Mouse (Mus musculus): ENCODE data around the gene Pear1. TPM values are rescaled to one million over a fixed set of nuclear protein-coding genes. Genes with fewer than 3 reads are reported as not detected.
"Not testable (repeated sequence)": the region's sequence is repeated elsewhere in the genome, so short reads cannot be mapped to it uniquely, and the experiment has no call there.

Pear1 gene
- 1 to 10 TPM in 3 of 26 experiments, under 1 TPM in 8, not detected in 15; 0.12 to 4.1 (median 0.66) TPM for total RNA-seq (2018; cell fraction: chromatin; rRNA removed)
- under 1 TPM in 17 of 26 experiments, not detected in 9; 0.04 to 0.44 (median 0.10) TPM for total RNA-seq (2018; cell fraction: cytosol; rRNA removed)
- total RNA-seq (2018; cell fraction: nucleus; rRNA removed), result 1 to 10 TPM in 2 of 26 experiments, under 1 TPM in 7, not detected in 17; 0.36 to 1.4 (median 0.63) TPM
- polyA plus RNA-seq (2018), result 0.07 to 0.30 TPM in 2 of 3 replicates, not detected in the other

- not testable (repeated sequence) for H3K36me3 ChIP-seq (ENCODE audit: inconsistent target); H3K27ac ChIP-seq; H3K79me2 ChIP-seq (ENCODE audit: inconsistent target); H3K4me3 ChIP-seq (ENCODE audit: inconsistent target)
- 67% methylated on average over 1 of the region's 1 CpGs for WGBS (ENCODE audit: missing documents)
Observed at GRCm38 (mm10) chr3:87824206-87824605, at the start of gene Pear1. TSS of gene Pear1 (minus strand) at chr3:87824306.

- 80% methylated on average over 3 of the region's 4 CpGs for WGBS (ENCODE audit: missing documents)
Observed at GRCm38 (mm10) chr3:87864111-87864510, 40.0 kb upstream of the Pear1 start.

GRCm38 (mm10) chr3:87859813-87860212 is 35.7 kb upstream of the Pear1 start:
- Histone ChIP-seq H3K4me3 (ENCODE audit: inconsistent target) (no peak overlapping the region), H3K36me3 (ENCODE audit: inconsistent target) (peaks cover 30% of the 10 kb centered on the region), H3K27ac (no peak overlapping the region), H3K79me2 (ENCODE audit: inconsistent target) (no peaks in the 10 kb centered on the region)
- 31% methylated on average over 3 of the region's 3 CpGs for WGBS (ENCODE audit: missing documents)

More at GRCm38 (mm10) chr3:87864111-87864510, 40.0 kb upstream of the Pear1 start:
- H3K36me3 ChIP-seq (ENCODE audit: inconsistent target), result peaks cover 43% of the 10 kb centered on the region
- H3K4me3 ChIP-seq (ENCODE audit: inconsistent target); H3K79me2 ChIP-seq (ENCODE audit: inconsistent target); H3K27ac ChIP-seq: not testable (repeated sequence)

- Histone ChIP-seq H3K27ac (no peak overlapping the region), H3K36me3 (ENCODE audit: inconsistent target) (peaks cover 30% of the 10 kb centered on the region), H3K79me2 (ENCODE audit: inconsistent target) (no peaks in the 10 kb centered on the region), H3K4me3 (ENCODE audit: inconsistent target) (no peak overlapping the region)
- WGBS (ENCODE audit: missing documents), result over 99% methylated on average over 8 of the region's 8 CpGs
Observed at GRCm38 (mm10) chr3:87857666-87858065, 33.6 kb upstream of the Pear1 start.

- WGBS (ENCODE audit: missing documents), result 68% methylated on average over 8 of the region's 8 CpGs
Observed at GRCm38 (mm10) chr3:87855936-87856335, 31.8 kb upstream of the Pear1 start.

GRCm38 (mm10) chr3:87854795-87855568 is 30.9 kb upstream of the Pear1 start:
- no peaks in the 10 kb centered on the region for H3K79me2 ChIP-seq (ENCODE audit: inconsistent target)
- H3K36me3 ChIP-seq (ENCODE audit: inconsistent target), result peaks cover 20% of the 10 kb centered on the region
- H3K4me3 ChIP-seq (ENCODE audit: inconsistent target), result no peak overlapping the region
- no peak overlapping the region for H3K27ac ChIP-seq
- WGBS (ENCODE audit: missing documents), result 84% methylated on average over 7 of the region's 7 CpGs

More at GRCm38 (mm10) chr3:87855936-87856335, 31.8 kb upstream of the Pear1 start:
- no peak overlapping the region for H3K27ac ChIP-seq
- peaks cover 20% of the 10 kb centered on the region for H3K36me3 ChIP-seq (ENCODE audit: inconsistent target)
- H3K79me2 ChIP-seq (ENCODE audit: inconsistent target), result no peaks in the 10 kb centered on the region
- no peak overlapping the region for H3K4me3 ChIP-seq (ENCODE audit: inconsistent target)

- no peak overlapping the region for H3K27ac ChIP-seq
- 61% methylated on average over 13 of the region's 14 CpGs for WGBS (ENCODE audit: missing documents)
- no peaks in the 10 kb centered on the region for H3K79me2 ChIP-seq (ENCODE audit: inconsistent target)
- no peaks in the 10 kb centered on the region for H3K36me3 ChIP-seq (ENCODE audit: inconsistent target)
- H3K4me3 ChIP-seq (ENCODE audit: inconsistent target), result no peak overlapping the region
Observed at GRCm38 (mm10) chr3:87849117-87849516, 25.0 kb upstream of the Pear1 start.

- Histone ChIP-seq H3K36me3 (ENCODE audit: inconsistent target) (no peaks in the 10 kb centered on the region), H3K27ac (no peak overlapping the region), H3K4me3 (ENCODE audit: inconsistent target) (no peak overlapping the region), H3K79me2 (ENCODE audit: inconsistent target) (no peaks in the 10 kb centered on the region)
- 36% methylated on average over 5 of the region's 5 CpGs for WGBS (ENCODE audit: missing documents)
Observed at GRCm38 (mm10) chr3:87847680-87848079, 23.6 kb upstream of the Pear1 start.

- Histone ChIP-seq H3K36me3 (ENCODE audit: inconsistent target) (no peaks in the 10 kb centered on the region), H3K27ac (no peak within 1 kb of the TSS), H3K79me2 (ENCODE audit: inconsistent target) (no peaks in the 10 kb centered on the region), H3K4me3 (ENCODE audit: inconsistent target) (no peak within 1 kb of the TSS)
- WGBS (ENCODE audit: missing documents), result 63% methylated on average over 7 of the region's 7 CpGs
Observed at GRCm38 (mm10) chr3:87846650-87847110, 22.6 kb upstream of the Pear1 start, which contains the start of gene Sh2d2a. TSS of gene Sh2d2a (plus strand) at chr3:87846755.

- no peak overlapping the region for H3K4me3 ChIP-seq (ENCODE audit: inconsistent target)
- H3K36me3 ChIP-seq (ENCODE audit: inconsistent target), result no peaks in the 10 kb centered on the region
- 84% methylated on average over 4 of the region's 4 CpGs for WGBS (ENCODE audit: missing documents)
- H3K27ac ChIP-seq, result no peak overlapping the region
- H3K79me2 ChIP-seq (ENCODE audit: inconsistent target), result no peaks in the 10 kb centered on the region
Observed at GRCm38 (mm10) chr3:87846186-87846585, 22.1 kb upstream of the Pear1 start.

- Histone ChIP-seq H3K4me3 (ENCODE audit: inconsistent target) (no peak overlapping the region), H3K36me3 (ENCODE audit: inconsistent target) (no peaks in the 10 kb centered on the region), H3K27ac (no peak overlapping the region), H3K79me2 (ENCODE audit: inconsistent target) (no peaks in the 10 kb centered on the region)
- WGBS (ENCODE audit: missing documents), result 100% methylated on average over 4 of the region's 4 CpGs
Observed at GRCm38 (mm10) chr3:87844981-87845380, 20.9 kb upstream of the Pear1 start.

GRCm38 (mm10) chr3:87840858-87841257 is 16.8 kb upstream of the Pear1 start:
- Histone ChIP-seq H3K79me2 (ENCODE audit: inconsistent target) (no peaks in the 10 kb centered on the region), H3K36me3 (ENCODE audit: inconsistent target) (no peaks in the 10 kb centered on the region), H3K27ac (no peak overlapping the region), H3K4me3 (ENCODE audit: inconsistent target) (no peak overlapping the region)

- no peaks in the 10 kb centered on the region for H3K36me3 ChIP-seq (ENCODE audit: inconsistent target)
- no peak overlapping the region for H3K4me3 ChIP-seq (ENCODE audit: inconsistent target)
- 5% methylated on average over 4 of the region's 4 CpGs for WGBS (ENCODE audit: missing documents)
- no peak overlapping the region for H3K27ac ChIP-seq
- no peaks in the 10 kb centered on the region for H3K79me2 ChIP-seq (ENCODE audit: inconsistent target)
Observed at GRCm38 (mm10) chr3:87838622-87839021, 14.5 kb upstream of the Pear1 start.

GRCm38 (mm10) chr3:87833482-87833881 is 9.4 kb upstream of the Pear1 start:
- Histone ChIP-seq H3K36me3 (ENCODE audit: inconsistent target) (no peaks in the 10 kb centered on the region), H3K79me2 (ENCODE audit: inconsistent target) (no peaks in the 10 kb centered on the region), H3K27ac (no peak overlapping the region), H3K4me3 (ENCODE audit: inconsistent target) (no peak overlapping the region)
- 80% methylated on average over 5 of the region's 5 CpGs for WGBS (ENCODE audit: missing documents)

All from macrophage (primary cell).